Mouse (Mus musculus): ENCODE data around the gene Wdr19.
A peak's percentile ranks its signal among the peaks of the same experiment; 100 is the strongest.
"Not testable (repeated sequence)": the region's sequence is repeated elsewhere in the genome, so short reads cannot be mapped to it uniquely, and the experiment has no call there.

The Wdr19 gene

GRCm38 (mm10) chr5:65194441-65194840 is 5.1 kb upstream of the Wdr19 start:
- peak; percentile 89 for DNase-seq (ENCODE audit: low read depth)

GRCm38 (mm10) chr5:65204726-65205125 is 5.2 kb downstream of the Wdr19 start:
- peak; percentile 82 for DNase-seq (ENCODE audit: low read depth)

- peak; percentile 37 for DNase-seq (ENCODE audit: low read depth)
Observed at GRCm38 (mm10) chr5:65213321-65213720, 13.8 kb downstream of the Wdr19 start.

DNA sequence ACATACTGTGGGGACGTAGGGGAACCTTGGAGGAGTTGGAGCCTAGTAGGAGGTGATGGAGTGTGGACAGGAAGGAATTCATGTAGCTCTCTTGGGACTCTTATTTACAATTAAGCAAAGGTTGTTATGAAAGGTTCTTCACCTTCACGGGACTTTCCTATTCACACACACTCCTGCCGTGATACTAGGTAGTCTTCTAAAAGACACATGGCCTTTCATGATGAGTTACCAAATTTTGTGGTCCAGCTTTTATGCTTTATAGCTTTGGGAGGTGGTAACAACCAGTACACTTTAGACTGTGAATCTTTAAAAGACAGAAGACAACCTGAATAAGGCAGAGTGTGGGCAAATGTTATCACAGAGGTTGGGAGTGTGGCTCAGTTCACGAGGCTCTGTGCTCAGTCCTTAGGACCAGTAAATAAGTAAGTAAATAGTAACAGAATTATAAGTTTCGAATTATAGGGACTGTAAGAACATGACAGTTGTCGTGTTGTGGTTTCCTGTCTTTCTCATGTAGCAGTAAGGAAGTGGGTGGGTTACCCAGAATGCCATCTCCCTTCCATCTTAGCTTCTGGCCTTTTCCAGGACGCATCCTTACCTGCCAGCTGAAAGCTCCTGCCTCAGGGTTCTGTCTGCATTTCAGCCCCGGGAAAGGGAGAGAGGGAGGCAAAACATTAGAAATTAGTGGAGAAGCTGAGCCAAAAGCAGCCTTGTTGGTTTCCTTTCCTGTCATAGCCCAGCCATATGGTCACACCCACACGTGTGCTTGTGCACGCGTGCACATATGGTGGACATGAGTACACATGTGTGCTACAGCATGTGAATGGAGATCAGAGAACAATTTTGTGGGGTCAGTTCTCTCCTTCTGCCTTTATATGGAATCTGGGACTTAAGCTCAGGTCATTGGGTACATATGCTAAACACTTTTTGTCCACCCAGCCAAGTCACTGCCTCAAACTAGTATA is 18.1 kb downstream of the Wdr19 start:
- no peak for DNase-seq (ENCODE audit: low read depth)

- no peak for DNase-seq (ENCODE audit: low read depth)
Observed at GRCm38 (mm10) chr5:65221037-65221436, 21.5 kb downstream of the Wdr19 start.

GRCm38 (mm10) chr5:65224056-65224455 is 24.6 kb downstream of the Wdr19 start:
- no peak for DNase-seq (ENCODE audit: low read depth)

- no peak for DNase-seq (ENCODE audit: low read depth)
Observed at GRCm38 (mm10) chr5:65231289-65232003, 31.9 kb downstream of the Wdr19 start.

GRCm38 (mm10) chr5:65242740-65243139 is 43.2 kb downstream of the Wdr19 start:
- DNase-seq (ENCODE audit: low read depth) = peak; percentile 84

- DNase-seq (ENCODE audit: low read depth) = no peak
Observed at GRCm38 (mm10) chr5:65247296-65247695, 47.8 kb downstream of the Wdr19 start.

DNA sequence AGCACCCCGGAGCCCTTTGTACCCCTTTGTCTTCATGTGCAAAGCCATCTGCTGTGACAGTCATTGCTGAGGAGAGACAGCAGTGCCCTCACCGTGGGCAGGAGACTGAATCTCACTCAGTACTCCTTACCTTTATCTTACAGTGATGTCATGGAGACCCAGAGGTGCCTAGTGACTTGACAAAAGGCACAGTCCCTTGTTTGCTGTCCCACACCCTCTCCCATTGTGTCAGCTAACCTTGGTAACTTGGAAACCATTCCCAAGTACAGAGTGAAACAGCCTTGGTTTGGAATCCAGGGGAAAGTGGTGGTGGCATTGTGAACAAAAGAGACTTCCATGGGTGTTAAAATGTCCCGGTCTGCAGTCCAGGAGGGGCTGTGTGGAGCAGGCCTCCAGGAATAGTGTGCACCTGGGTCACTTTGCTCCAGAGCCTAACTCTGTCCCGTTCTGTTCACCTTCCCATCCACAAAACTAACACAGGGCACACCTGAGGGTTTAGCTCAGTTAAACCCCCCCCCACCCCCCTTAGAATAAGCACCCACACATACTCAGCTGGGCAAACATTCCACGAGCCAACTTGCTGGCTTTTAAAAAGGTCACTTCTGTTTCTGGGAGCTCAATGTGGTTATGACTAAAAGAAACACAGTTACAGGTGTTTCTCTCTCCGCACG is 50.8 kb downstream of the Wdr19 start:
- DNase-seq (ENCODE audit: low read depth) = no peak

DNA sequence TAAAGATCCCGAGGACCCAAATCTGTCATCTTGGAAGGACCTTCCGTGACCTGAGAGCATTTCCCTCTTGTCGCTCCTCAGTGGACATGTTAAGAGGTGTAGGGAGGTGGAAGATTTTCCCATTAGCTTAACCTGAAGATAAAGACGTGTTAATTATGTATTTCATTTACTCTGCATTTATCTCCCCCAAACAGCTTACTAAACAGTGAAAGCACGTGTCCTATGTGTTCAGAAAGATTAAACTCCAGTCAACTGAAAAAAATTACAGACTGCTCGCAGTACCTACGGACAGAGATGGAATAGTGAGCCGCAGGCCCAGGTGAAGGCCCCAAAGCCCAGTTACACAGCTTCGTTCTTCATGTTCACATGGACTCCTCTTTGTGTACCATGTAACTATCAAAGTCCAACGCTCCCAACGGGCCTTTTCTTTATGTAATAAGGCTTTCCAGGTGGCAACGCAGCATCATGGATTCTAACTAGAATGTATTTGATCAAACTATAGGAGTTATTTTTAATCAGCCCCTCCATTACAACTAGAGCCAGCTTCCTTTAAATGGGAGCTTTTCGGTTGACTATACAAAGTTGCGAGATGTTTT is 58.5 kb downstream of the Wdr19 start:
- DNase-seq (ENCODE audit: low read depth) = no peak

DNA sequence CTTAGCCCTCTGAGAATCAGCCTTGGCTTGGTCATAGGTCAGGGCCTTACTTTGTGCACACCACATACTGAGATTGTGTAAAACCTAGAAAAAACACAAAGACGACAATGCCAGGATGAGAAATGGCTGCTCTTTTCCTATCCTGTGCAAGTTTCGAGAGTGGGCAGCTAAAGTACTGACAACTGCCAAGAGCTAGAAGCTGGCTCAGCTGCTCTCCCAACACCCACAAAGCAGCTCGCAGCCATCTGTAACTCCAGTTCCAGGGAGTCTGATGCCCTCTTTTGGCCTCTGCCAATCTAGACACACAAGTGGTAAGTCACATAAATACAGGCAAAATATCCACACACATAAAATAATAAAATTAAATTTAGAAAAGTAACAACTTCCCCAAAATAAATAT is 74.5 kb downstream of the Wdr19 start:
- no peak for DNase-seq (ENCODE audit: low read depth)

- peak; percentile 35 for DNase-seq (ENCODE audit: low read depth)
Observed at GRCm38 (mm10) chr5:65279133-65279651, 79.7 kb downstream of the Wdr19 start.

- DNase-seq (ENCODE audit: low read depth) = no peak
Observed at GRCm38 (mm10) chr5:65281216-65281615, 81.7 kb downstream of the Wdr19 start.

DNA sequence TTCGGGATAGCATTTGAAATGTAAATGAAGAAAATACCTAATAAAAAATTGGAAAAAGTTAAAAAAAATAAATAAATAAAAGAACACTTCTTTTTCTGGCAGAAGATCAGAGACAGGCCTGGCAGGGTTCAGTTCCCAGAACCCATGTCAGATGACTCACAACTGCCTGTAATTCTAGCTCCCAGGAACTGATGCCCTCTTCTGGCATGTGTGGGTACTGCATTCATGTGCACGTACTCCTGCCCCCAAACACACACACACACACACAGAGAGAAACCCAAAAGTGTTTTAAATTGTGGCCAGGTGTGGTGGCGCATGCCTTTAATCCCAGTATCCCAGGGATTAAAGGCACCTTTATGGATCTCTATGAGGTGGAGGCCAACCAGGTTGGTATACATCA is 84.7 kb downstream of the Wdr19 start:
- peak; percentile 62 for DNase-seq (ENCODE audit: low read depth)

DNA sequence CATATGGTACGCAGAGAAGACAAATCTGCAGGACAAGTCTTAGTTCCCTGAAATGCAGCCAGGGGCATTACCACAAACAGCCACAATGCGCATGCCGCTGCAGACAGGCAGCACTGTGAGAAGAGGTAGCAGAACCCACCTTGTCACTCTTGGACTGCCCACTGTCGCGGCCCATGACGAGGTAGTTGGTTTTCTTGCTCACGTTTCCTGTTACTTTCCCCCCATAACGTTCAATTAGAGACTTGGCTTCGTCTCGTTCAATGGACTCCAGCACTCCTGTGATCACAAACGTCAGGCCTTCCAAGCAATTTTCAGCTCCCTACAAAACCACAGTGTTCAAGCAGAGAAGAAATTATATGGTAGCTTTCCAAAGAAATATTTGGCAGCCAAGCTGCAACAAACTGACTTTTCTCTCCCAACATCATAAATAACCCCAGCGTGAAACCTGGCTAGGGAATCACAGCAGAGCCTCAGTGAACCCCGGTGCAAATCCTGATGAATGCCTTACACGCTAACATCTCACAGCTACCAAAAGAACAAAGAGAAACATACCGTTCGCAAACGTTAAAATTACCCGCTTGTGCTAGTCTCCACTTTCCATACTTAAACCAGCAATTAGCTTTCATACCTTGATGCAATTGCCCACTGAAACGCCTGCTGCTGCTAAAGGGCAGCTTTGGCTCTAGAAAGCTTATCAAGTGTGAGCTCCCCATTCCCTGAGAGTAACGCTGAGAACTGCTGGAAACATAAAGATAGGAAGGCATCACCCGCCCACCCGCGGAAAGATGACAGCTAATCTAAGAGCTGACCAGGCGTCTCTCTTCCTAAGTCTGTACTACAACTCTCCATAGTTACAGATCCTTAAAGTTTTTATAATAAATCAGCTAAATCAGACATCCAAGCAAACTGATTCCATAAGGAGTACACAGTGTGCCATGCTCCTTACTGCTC is 88.5 kb downstream of the Wdr19 start:
- DNase-seq (ENCODE audit: low read depth) = no peak

GRCm38 (mm10) chr5:65289009-65289408 is 89.5 kb downstream of the Wdr19 start:
- not testable (repeated sequence) for DNase-seq (ENCODE audit: low read depth)

DNA sequence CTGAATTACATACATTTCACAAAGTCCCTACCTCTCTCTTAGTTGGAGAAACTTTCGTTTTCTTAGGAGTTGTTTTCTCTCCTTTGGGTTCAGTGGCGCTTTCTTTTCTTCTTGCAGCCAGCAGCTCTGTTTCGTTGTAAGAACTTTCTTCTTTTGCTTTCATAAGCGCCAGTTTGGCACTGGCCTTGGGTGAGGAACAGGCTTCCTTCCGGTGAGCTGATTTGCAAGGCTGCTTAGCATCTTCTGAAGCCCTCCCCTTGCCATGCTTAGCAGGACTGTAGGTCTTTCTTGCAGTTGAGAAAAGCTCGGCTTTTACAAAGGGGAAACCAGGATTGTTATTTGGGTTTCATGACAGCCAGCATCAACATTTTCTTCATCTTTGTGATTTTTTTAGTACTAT is 94.1 kb downstream of the Wdr19 start:
- no peak for DNase-seq (ENCODE audit: low read depth)

- DNase-seq (ENCODE audit: low read depth) = peak; percentile 47
Observed at GRCm38 (mm10) chr5:65294270-65294669, 94.8 kb downstream of the Wdr19 start.

GRCm38 (mm10) chr5:65298167-65298950 is 98.9 kb downstream of the Wdr19 start:
- no peak for DNase-seq (ENCODE audit: low read depth)

Data from NIH3T3 (cell line).